Mouse (Mus musculus): ENCODE data around the gene C3ar1. TPM values are rescaled to one million over a fixed set of nuclear protein-coding genes. Genes with fewer than 3 reads are reported as not detected.

Gene C3ar1
- polyA plus RNA-seq (2014; fragmentation: Illumina TruSeq; extraction: RNeasy Lipid Tissue Mini Kit (QIAGEN cat#74804); ENCODE audit: low read depth, low replicate concordance), result 0.88 TPM

GRCm38 (mm10) chr6:122855955-122856354, at the start of gene C3ar1:
Gene C3ar1 (minus strand): TSS chr6:122856161.

GRCm38 (mm10) chr6:122873871-122874719, 18.1 kb upstream of the C3ar1 start, which contains the start of gene Necap1:
Gene Necap1 (plus strand): TSS chr6:122874474.

DNA sequence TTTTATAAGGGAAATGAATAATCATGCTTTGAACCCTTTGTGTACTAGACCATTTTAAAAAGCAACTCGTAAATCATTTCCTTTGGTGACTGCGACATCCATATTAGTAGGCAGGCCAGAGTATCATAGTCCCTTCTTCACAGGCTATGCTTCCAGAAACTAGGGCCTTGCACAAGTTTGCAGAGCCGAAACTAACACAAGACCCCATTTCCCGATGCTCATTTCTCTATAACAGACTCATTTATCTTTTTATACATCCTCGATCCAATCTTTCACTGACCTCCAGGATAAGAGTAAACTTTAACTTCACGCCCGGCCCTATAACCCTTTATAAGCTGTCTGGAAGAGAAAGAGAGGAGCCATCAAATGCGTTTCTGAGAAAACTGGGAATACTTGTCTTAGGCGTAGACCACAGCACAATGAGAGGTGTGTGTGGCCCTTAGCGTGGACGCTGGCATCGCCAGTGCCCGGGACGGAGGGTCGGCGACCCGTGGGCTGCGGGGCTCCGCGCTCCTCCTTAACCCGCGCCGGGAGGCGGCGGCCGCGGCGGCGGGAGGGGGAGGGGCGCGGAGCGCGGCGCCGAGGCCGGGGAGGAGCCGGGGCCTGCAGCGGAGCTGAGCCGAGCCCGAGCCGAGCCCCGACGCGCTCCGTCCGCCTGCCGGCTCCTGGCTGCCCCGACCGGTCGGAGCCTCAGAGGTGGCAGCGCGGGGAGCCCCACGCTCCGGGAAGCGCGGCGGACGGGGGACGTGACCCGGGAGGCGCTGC, 36.5 kb downstream of the C3ar1 start, which contains the start of gene Foxj2:
TSS of gene Foxj2 (plus strand) at position 609 of the 765 bp plus-strand sequence.

GRCm38 (mm10) chr6:122801301-122801800, 54.6 kb downstream of the C3ar1 start, which contains the start of gene Slc2a3:
Gene Slc2a3 (minus strand): TSS chr6:122801640.

Other genes starting within 250 kb of the C3ar1 start
- gene Gdf3, start 246.1 kb downstream of the C3ar1 start, polyA plus RNA-seq (2014; fragmentation: Illumina TruSeq; extraction: RNeasy Lipid Tissue Mini Kit (QIAGEN cat#74804); ENCODE audit: low read depth, low replicate concordance), result 0.15 TPM
- gene Dppa3, start 229.8 kb downstream of the C3ar1 start, polyA plus RNA-seq (2014; fragmentation: Illumina TruSeq; extraction: RNeasy Lipid Tissue Mini Kit (QIAGEN cat#74804); ENCODE audit: low read depth, low replicate concordance), result not detected
- 0.17 TPM for gene Nanog, start 148.7 kb downstream of the C3ar1 start, polyA plus RNA-seq (2014; fragmentation: Illumina TruSeq; extraction: RNeasy Lipid Tissue Mini Kit (QIAGEN cat#74804); ENCODE audit: low read depth, low replicate concordance)
- 481 TPM for gene Slc2a3, start 54.5 kb downstream of the C3ar1 start, polyA plus RNA-seq (2014; fragmentation: Illumina TruSeq; extraction: RNeasy Lipid Tissue Mini Kit (QIAGEN cat#74804); ENCODE audit: low read depth, low replicate concordance)
- 2.1 TPM for gene Foxj2, start 36.2 kb downstream of the C3ar1 start, polyA plus RNA-seq (2014; fragmentation: Illumina TruSeq; extraction: RNeasy Lipid Tissue Mini Kit (QIAGEN cat#74804); ENCODE audit: low read depth, low replicate concordance)
- gene Necap1, start 18.3 kb upstream of the C3ar1 start, polyA plus RNA-seq (2014; fragmentation: Illumina TruSeq; extraction: RNeasy Lipid Tissue Mini Kit (QIAGEN cat#74804); ENCODE audit: low read depth, low replicate concordance), result 18.8 TPM
- 2.4 TPM for gene Clec4a1, start 65.7 kb upstream of the C3ar1 start, polyA plus RNA-seq (2014; fragmentation: Illumina TruSeq; extraction: RNeasy Lipid Tissue Mini Kit (QIAGEN cat#74804); ENCODE audit: low read depth, low replicate concordance)
- gene Clec4a3, start 96.4 kb upstream of the C3ar1 start, polyA plus RNA-seq (2014; fragmentation: Illumina TruSeq; extraction: RNeasy Lipid Tissue Mini Kit (QIAGEN cat#74804); ENCODE audit: low read depth, low replicate concordance), result 2.5 TPM
- gene Clec4a4, start 134.2 kb upstream of the C3ar1 start, polyA plus RNA-seq (2014; fragmentation: Illumina TruSeq; extraction: RNeasy Lipid Tissue Mini Kit (QIAGEN cat#74804); ENCODE audit: low read depth, low replicate concordance), result 0.91 TPM
- gene Clec4b1, start 193.8 kb upstream of the C3ar1 start, polyA plus RNA-seq (2014; fragmentation: Illumina TruSeq; extraction: RNeasy Lipid Tissue Mini Kit (QIAGEN cat#74804); ENCODE audit: low read depth, low replicate concordance), result 0.64 TPM

Data from testis, adult 10 weeks (tissue).